Mouse (Mus musculus) spleen, postnatal 4 days (tissue): ENCODE data around the gene Adam17.

Experiments
- DNase-seq, 2 experiments: peaks; one replicate each; pipeline ENCODE4 v3.0.0; 2022; ENCODE audit warnings: low spot score in 2 of 2

The Adam17 gene

DNA sequence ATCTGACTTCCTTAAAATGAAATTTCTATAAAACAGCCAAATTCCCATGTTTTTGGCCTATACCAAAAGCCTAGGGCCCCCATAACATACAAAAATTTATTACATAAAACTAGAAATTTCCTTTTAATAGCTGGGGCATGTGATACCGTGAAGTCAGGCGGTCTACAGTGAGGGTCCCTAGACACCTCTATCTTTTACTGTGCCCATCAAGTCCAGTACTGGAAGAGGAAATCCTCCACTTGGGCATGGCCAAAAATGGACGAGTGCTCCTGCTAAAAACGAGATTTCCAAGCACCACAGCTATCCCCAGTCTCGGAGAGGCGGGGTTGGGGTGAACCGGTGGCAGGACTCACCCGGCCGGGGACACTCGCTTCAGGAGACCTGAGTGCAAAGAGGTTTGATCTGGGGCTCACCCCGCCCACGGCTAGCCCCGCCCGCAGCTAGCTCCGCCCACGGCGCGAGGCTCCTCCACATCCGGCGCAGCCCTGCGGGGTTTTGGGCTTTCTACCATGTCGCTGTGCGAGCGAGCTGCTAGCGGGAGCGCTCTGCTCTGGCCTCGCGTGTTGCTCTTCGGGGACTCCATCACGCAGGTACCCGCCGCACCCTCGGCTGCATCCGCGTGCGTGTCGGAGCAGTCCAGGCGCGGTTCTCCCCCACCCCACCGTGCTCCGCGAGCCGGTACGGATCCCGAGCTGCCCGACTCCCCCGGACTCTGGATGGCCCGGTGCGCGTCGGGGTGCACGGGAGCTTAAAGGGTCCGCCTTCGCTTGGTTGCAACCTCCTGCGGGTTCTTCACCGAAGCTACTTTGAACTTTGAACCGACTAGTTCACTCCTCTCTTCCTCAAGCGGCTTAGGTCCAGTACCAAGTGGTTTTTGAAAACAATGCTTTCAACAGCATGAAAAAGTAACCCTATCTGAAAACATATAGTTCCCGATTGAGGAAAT is 57.2 kb downstream of the Adam17 start, which contains the start of gene Iah1:
Iah1 (plus strand) TSS at position 467 of the 946 bp plus-strand sequence.
- peak; percentile 87 to 93 for DNase-seq

DNA sequence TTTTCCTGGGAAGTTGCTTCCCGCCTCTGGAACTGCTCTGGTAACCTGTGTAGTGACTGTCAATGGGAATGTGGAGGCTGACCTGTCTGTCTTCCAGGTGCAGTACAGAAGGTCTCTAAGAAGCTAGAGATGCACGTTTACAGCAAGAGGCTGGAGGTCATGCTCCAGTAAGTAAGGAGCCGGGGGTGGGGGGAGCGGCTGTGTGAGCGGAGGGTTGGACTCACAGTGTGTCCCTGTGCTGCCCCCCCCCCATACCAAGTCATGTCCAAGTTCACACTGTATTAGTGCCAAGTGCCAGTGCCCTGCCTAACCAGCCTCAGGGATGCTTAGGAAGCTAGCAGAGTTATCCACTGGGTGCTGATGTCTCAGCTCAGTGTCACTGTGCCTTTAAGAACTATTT is 61.2 kb downstream of the Adam17 start:
- DNase-seq, result no peak

DNA sequence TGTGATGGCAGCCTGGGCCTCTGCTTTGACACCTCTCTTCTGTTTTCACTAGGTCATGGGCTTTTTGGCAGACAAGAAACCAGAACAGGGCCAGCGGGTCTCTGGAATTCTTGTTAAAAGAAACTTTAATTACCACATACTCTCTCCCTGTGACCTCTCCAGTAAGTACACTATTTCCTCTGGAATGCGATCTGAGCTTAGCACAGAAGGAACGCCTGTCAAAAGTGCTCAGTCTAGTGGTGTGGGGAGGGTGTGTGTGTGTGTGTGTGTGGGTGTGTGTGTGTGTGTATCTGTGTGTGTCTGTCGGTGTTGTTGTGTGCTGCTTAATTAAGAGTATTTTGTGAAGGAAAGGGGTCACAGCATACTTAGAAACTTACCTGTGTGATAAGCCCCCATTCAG is 66.7 kb downstream of the Adam17 start:
- DNase-seq, result no peak

DNA sequence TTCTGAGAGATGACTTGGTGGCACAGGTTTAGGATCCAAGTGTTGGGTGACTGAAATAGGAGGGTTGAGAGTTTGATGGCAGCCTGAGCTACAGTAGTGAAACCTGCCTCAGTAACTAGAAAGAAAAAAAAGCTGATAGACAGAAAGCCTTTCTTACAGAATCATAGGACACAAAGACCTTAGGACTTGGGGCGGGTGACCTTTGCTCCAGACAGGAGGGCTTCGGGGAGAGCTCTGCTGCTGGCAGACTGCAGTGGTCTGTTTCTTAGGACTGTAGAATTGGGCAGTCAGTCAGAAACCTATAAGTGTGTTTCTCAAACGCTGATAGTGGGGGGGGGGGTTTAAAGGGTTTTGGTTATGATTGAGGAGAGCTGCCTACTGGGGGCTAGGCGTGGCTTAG is 67.7 kb downstream of the Adam17 start:
- DNase-seq, result no peak

DNA sequence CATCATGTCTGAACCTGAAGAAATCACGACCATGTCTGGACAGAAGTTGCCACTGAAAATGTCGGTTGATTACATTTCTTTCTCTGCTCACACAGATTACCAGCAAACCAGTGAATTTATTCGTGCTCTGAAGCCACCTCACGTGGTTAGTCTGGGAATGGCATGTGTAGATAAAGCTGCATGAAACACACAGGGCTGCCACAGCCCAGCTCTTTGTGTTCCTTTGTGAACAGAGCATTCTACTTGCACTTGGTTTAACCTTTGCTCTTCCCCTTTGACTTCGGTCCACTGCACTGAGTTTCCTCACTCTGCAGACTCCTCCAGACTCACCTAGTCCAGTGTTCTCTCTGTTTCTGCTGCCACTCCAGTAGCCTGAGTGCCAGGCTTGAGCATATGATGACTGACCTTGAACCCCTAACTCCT is 71.1 kb downstream of the Adam17 start:
- no peak for DNase-seq

DNA sequence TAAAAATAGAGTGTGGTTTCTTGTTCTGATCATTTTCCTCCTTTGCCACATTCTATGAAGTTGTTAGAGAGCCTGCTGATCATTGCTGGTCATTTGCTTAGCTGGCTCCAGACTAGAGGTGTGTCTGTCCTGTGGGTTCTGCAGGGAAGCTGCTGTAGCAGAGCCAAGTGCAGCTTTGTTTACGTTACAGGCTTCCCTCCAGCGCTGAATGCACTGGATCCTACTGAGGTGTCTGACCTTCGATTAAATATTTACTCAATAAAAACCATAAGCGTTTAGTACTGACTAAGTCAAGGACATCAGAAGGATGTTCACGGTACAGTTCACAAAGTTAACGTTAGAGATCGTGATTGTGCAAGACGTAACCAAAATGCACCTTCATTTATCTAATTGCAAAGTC is 71.5 kb downstream of the Adam17 start:
- no peak for DNase-seq

DNA sequence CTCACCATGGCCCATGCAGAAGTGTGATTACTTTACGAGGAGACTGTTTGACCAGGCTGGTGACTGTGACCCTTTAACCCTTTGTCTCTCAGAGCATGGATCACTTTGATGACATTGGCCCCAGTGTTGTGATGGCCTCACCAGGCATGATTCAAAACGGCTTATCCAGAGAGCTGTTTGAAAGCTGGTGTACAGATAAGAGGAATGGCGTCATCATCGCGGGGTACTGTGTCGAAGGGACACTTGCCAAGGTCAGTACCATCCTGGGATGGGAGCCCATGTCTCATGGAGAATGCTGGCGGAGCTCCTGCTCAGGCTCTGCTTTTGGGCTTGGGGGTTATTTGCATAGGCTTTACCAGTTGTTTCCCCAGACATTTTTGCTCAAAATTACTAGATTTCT is 72.1 kb downstream of the Adam17 start:
- DNase-seq, result no peak

DNA sequence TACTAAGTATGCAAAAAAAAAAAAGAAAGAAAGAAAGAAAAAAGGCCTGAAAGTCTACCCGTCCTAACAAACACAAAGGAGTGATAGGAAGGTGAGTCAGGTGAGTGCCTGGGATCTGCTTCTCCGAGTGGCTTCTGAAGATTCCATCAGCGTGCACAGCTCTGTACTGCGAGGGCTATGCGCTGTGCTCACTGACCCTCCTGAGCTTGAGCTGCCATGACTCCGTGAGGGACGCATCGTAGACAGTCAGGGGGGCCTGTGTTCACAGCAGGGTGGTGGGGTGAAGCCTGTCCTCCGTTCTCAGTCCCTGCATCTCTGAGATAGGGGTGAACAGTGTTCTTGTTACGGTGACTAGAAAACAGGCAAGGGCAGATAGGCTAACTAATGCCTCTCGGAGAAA is 74.6 kb downstream of the Adam17 start:
- DNase-seq, result no peak

DNA sequence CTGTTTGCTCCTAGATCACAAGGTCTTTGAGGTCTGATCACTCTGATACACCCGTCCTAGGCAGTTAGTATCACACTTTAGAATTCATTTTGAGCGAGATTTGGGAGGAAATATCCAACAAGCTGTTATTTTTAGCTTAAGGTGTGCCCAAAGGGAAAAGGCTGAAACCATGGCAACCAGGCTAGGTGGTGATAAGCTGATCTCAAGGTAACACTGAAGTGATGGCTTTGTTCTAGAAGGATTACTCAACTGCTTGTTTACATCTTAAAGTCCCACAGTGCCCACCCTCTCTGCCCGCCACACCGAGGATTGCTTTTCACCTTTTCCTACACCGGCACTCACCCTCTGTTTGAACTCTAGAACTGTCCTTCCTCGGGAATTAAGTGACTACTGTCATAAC is 83.8 kb downstream of the Adam17 start:
- DNase-seq, result no peak

DNA sequence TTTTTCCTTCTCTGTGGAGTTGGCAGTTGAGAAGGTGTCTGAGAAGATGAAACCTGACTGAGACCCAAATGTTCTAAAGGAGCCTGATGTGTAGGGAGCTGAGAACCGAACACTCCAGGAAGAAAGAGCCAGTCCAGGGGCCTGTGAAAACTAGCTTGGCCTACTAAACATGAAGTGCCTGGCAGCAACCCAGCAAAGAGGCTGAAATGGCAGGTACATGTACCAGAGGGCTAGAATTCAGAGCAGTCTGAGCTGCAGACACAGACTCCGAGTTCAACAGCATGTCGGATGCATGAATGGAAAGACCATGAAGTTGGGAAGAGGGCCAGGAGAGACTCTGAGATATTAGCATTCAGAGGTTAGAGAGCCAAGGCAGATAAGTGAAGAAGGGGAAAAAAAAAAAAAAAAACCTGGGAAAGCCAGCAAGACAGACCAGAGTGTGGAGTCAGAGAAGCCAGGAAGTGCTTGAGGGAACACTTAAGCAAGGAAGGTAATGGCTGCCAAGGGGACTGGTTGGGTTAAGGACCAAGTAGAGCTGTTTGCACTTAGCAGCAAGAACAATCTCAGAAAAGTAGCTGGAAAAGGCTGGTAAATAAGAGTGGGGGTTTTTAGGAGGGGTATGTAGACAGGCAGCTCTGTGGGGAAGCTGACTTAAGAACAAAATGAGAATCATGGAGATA is 84.6 kb downstream of the Adam17 start:
- DNase-seq, result no peak

DNA sequence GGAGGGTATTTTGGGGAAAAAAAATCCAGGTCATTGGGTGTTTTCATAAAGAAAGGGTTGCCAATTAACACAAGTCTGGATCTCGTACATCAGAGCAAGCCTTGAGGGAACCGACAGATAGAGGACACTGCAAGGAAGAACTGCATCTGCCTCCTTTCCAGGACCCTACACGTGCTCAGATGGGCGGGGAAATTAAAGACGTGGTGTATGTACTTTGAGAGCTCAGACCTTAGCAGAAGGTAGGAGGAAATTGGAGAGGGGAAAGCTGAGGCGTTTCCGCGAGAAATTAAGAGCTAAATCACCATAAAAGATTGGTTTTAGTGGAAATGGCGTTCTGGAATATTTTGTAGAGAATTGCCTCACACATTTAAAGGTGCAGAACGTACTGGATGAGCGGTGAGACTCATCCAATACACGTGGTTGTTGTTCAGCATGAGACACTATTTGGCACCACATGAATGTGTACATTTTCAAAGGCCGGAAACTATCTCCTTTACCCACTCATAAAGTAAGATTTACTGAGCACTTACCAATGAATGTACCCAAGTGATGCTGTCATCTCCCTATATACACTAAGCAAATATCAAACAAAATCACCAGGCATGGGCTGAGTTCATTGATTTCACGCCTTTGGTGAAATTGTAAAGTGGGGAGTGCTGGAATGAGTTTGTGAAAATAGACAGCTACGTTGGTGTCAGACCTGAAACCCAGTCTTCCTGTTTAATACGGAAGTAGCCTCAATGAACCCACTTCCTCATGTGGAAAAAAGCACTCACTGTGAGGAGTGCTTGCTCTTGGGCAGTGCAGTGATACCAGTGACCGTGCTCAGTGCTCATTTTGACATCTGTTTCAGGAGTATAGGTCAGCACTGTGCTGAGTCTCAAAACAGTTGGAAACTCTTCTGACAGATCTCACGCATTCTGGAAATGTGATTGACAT is 86.5 kb downstream of the Adam17 start:
- no peak for DNase-seq

DNA sequence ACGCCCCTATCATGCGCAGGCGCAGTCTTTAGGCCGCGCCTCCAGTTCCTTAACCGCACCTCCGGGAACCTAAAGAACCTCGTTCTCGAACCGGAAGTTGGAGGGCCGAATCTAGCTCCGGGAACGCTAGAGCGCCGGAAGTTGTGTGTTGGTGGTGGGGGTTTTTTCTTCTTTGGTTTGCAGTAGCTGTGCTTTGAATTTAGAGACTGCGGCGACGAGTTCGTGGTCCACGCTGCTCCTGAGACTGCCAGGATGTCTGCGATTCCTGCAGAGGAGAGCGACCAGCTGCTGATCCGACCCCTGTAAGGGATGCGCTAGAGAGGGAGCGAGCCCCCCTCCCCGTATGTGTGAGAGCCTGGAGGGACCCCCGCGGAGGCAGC is 87.2 kb downstream of the Adam17 start, which contains the start of gene Itgb1bp1:
Itgb1bp1 (minus strand) TSS at position 42 of the 380 bp plus-strand sequence.
- DNase-seq, result peak; percentile 98 to 99

DNA sequence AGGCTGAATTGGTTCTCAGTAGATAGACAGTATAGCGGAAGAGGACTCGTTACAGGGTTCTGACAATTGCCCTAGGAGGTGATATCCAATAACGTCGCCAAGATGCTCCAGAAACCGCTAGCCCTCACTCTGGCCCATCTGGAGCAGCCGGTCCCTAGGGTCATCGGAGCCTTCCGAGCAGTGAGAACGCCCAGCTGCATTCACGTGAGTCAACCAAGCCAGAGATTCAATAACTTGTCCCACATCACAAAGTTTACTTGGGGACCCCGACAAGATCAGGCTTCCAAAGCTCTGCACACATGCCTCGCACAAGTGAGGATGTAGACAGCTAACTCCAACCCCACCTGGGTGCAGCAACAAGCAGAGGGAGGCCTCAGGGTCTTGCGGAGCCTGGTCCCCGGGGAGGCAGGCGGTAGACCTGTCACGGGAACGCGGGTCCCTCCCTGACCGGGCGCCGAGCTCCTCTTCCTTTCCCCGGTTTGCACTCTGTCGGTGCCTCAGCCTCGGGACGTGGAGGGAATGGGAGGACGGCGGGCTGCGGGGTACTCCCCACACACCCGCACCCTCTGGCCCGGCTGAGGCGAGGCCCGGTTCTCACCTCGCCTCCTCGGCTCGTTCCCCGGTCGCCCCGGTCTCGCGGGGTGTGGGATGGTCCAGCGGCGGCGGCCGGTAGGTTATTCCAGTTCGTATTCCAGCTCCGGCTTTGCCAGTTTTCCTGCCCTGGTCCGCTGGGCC is 87.8 kb downstream of the Adam17 start:
- no peak for DNase-seq

DNA sequence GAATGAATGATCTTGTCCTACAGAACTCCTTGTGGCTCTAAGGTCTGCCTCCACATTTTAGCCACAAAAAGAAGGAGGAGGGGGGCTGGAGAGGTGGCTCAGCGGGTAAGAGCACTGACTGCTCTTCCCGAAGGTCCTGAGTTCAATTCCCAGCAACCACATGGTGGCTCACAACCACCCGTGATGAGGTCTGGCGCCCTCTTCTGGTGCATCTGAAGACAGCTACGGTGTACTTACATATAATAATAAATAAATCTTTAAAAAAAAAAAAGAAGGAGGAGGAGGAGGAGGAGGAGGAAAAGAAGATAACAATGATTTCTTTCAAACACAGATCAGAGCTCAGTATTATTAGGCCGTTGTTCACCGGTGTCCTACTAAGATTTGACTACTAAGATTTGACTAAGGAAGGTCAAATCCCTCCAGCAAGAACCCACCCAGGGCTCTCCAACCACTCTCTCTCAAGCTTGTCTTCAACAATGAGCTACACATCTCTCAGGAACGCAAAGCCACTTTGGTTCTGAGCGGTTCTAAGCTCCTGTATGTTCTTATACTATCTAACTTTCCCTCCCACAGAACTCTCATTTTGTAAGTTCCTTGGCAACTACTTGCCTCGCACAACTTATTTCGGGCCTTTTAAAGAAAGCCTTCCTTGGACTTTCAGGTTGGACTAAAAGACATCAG is 88.5 kb downstream of the Adam17 start, which contains the start of gene Cpsf3:
Cpsf3 (plus strand) TSS at position 631 of the 681 bp plus-strand sequence.
- DNase-seq, result no peak

DNA sequence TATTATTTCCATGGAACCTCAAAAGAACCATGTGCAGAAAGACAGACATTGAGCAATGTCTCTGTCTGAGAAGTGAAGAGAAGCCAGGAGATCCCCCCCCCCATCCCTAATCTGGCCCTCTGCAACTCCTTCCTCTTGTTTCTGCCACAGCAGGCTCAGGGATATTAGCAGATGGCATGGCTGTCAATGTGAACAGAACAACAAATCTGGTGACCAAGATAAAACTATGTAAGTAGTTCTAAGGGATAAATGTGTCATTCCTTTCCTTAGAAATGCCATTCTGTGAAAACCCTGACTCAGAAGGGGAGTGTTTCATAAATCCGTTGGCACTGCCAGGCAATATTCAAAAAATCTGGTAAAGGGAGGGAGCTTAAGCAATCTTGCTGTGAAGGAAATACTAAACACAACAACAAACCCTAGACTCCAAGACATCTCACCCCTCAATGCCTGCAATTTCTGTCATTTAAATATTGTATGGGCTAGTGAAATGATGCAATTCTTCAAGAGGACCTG is 96.0 kb downstream of the Adam17 start:
- DNase-seq, result no peak

DNA sequence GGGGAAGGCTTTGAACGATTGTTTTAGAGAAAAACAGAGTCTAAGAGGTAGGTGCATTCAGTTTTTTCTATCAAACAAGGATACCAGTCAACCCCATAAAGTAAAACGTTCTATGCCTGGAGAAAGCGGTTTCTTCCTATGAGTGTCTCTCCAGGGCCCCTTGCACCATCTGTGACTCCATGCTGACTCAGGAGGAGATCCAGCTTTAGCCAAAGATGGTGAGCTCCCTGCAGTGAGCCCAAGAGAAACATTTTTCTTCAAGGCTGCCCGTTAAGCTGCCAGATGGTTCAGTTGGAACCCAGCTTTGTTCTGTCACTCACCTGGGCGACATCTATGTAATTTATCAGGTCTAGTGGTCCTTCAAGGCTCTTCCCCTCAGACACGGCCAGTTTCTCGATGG is 99.0 kb downstream of the Adam17 start:
- no peak for DNase-seq
